ENCODE assay signal across 9 mouse cellular contexts in genomic region chr6:98048671-98049438, GRCm38 (mm10).
DNase-seq lines count a peak whose midpoint lies in the region; ATAC-seq lines count a peak whose summit lies in the region.
"Had no signal": no experiment of that assay in that cellular context is flagged by ENCODE, and none has a peak within 500 bp of the region (broad histone marks: within the 10 kb centered on the region; RNA-seq: fewer than 3 reads in every experiment).

No protein-coding gene starts in this region.

- H3K36me3 ChIP-seq in hindbrain, embryonic 11.5 days (ENCODE audit: control insufficient read depth, insufficient read depth, low read length): no peaks in the 10 kb centered on the region
- H3K36me3 ChIP-seq in midbrain, embryonic 15.5 days (replicated peaks): no peaks in the 10 kb centered on the region
- H3K36me3 ChIP-seq: lung, embryonic 15.5 days had no signal

- H3K27ac ChIP-seq in hindbrain, embryonic 11.5 days (ENCODE audit: low read depth, low read length): peak overlapping the region; percentile 69
- H3K27ac ChIP-seq in midbrain, embryonic 15.5 days: 0 out of 2 replicates have a peak overlapping the region, but pooled peaks have one; percentile 28
- H3K27ac ChIP-seq: lung, embryonic 15.5 days had no signal

- peak; percentile 96 for ATAC-seq in hindbrain, embryonic 11.5 days (ENCODE audit: low FRiP score)
- ATAC-seq in midbrain, embryonic 15.5 days (replicated peaks): peak; percentile 60
- ATAC-seq in inflammation-experienced regulatory T-cells, adult 6 months: no peak

- H3K27me3 ChIP-seq in hindbrain, embryonic 11.5 days (ENCODE audit: control insufficient read depth, insufficient read depth, low read length): peaks cover 15% of the 10 kb centered on the region
- peaks cover 5% of the 10 kb centered on the region; the same call in 1 of the 2 replicates for H3K27me3 ChIP-seq in midbrain, embryonic 15.5 days (replicated peaks)
- H3K27me3 ChIP-seq: lung, embryonic 15.5 days had no signal

- no peak overlapping the region for H3K9ac ChIP-seq in hindbrain, embryonic 11.5 days (ENCODE audit: low read depth, low read length)
- no peak overlapping the region for H3K9ac ChIP-seq in midbrain, embryonic 15.5 days
- H3K9ac ChIP-seq: lung, embryonic 15.5 days had no signal

- H3K9me3 ChIP-seq in hindbrain, embryonic 11.5 days (ENCODE audit: control insufficient read depth, low read length): no peaks in the 10 kb centered on the region
- no peaks in the 10 kb centered on the region for H3K9me3 ChIP-seq in midbrain, embryonic 15.5 days
- H3K9me3 ChIP-seq: lung, embryonic 15.5 days had no signal

- DNase-seq in kidney, postnatal 10 days: peak; percentile 20
- DNase-seq in kidney, adult 18-20 months: no peak
- peak; percentile 39 for DNase-seq in embryo, embryonic 9.5 days (ENCODE audit: extremely low spot score)
- DNase-seq in hindbrain, embryonic 11.5 days (ENCODE audit: low spot score): peak; percentile 78
- DNase-seq in heart, adult 18-20 months: no peak
- no peak for DNase-seq in T-cell, adult 2 months (ENCODE audit: low spot score)

- 29% methylated on average over 14 of the region's 14 CpGs for WGBS in hindbrain, embryonic 11.5 days
- WGBS in midbrain, embryonic 15.5 days: 15% methylated on average over 14 of the region's 14 CpGs

- peaks cover 6% of the 10 kb centered on the region; the same call in 1 of the 2 replicates for H3K4me1 ChIP-seq in hindbrain, embryonic 11.5 days (replicated peaks; ENCODE audit: control insufficient read depth, insufficient read depth, low read length)
- peaks cover 18% of the 10 kb centered on the region for H3K4me1 ChIP-seq in midbrain, embryonic 15.5 days

- H3K4me2 ChIP-seq in hindbrain, embryonic 11.5 days (replicated peaks; ENCODE audit: low read depth, low read length): no peak overlapping the region
- H3K4me2 ChIP-seq in midbrain, embryonic 15.5 days: no peak overlapping the region
- H3K4me2 ChIP-seq: lung, embryonic 15.5 days had no signal

- no peak overlapping the region for H3K4me3 ChIP-seq in hindbrain, embryonic 11.5 days (ENCODE audit: low read depth, low read length)
- H3K4me3 ChIP-seq in midbrain, embryonic 15.5 days: no peak overlapping the region
- H3K4me3 ChIP-seq: lung, embryonic 15.5 days had no signal

Comparison
In these comparisons a context has a peak if more than half of its experiments do, and no peak if none do; other contexts are left out.
1. DNase-seq: peak in kidney, postnatal 10 days (single experiment), embryo, embryonic 9.5 days (single experiment) and hindbrain, embryonic 11.5 days (single experiment); none in kidney, adult 18-20 months (single experiment), heart, adult 18-20 months (0 of 2) and T-cell, adult 2 months (single experiment).